Mouse (Mus musculus) bone marrow, adult 2 months (tissue): Measurements from ENCODE around the gene Krt78.

Experiments
- CTCF ChIP-seq: fragments of 200-500 bp; IDR thresholded peaks from 2 replicates; pipeline ENCODE4 v1.5.1; 2011; ENCODE audit warnings: low read length, control low read depth; ENCODE audit not compliant: control insufficient read depth, insufficient read depth
- POLR2A ChIP-seq: fragments of 200-500 bp; IDR thresholded peaks from 2 replicates; pipeline ENCODE4 v1.6.1; 2011; ENCODE audit warnings: low read depth, mild to moderate bottlenecking, control low read depth, low read length, borderline replicate concordance; ENCODE audit not compliant: control insufficient read depth

DNA sequence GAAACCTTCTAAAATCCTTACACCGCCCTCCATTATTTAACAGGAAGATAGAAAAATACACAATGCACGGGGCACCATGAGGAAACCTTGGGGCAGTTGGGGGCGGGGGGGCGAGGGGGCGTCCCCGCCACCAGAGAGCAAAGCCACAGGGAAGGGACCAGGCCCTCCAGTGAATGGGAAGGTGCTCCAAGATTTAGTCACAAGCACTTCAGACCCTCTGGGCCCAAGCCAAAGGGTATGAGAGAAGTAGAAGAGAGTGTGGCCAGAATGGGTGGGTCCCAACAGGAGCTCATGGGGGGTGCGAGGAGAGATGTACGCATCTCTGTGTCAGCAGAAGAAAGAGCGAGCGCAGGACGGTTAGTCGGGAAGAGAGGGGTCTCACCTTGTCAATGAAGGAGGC lies 49.4 kb upstream of the Krt78 start:
- no peak for TF ChIP-seq POLR2A
- no peak for TF ChIP-seq CTCF
